Mouse (Mus musculus) intestine, postnatal 0 days (tissue): ENCODE measurements around the gene Reln. TPM values are rescaled to one million over a fixed set of nuclear protein-coding genes. Genes with fewer than 3 reads are reported as not detected.

Experiments
- ATAC-seq: fragments of 200-750 bp; cut with Nextera tagmentation; 2 replicates; pipeline ENCODE4 v1.8.0; 2017; ENCODE audit warnings: mild to moderate bottlenecking, moderate TSS enrichment, moderate library complexity
- H3K27ac ChIP-seq: fragments of 300-500 bp; sonication (generic); 2 replicates; pipeline ENCODE4 v1.5.1; 2014; ENCODE audit warnings: mild to moderate bottlenecking, low read depth, low read length, moderate library complexity
- H3K27me3 ChIP-seq: fragments of 300-500 bp; sonication (generic); replicated peaks from 2 replicates; pipeline ENCODE4 v1.6.1; 2014; ENCODE audit warnings: low read length, mixed read lengths; ENCODE audit not compliant: control insufficient read depth, insufficient read depth
- H3K36me3 ChIP-seq: fragments of 300-500 bp; sonication (generic); 2 replicates; pipeline ENCODE4 v1.6.1; 2014; ENCODE audit warnings: mild to moderate bottlenecking, moderate library complexity; ENCODE audit not compliant: control insufficient read depth, insufficient read depth
- H3K4me1 ChIP-seq: fragments of 300-500 bp; sonication (generic); replicated peaks from 2 replicates; pipeline ENCODE4 v1.6.1; 2014; ENCODE audit warnings: antibody characterized with exemption, low read length, mixed read lengths; ENCODE audit not compliant: control insufficient read depth, insufficient read depth
- H3K4me2 ChIP-seq: fragments of 300-500 bp; sonication (generic); replicated peaks from 2 replicates; pipeline ENCODE4 v1.6.1; 2014; ENCODE audit warnings: low read depth, mild to moderate bottlenecking, moderate library complexity
- H3K4me3 ChIP-seq: fragments of 300-500 bp; sonication (generic); 2 replicates; pipeline ENCODE4 v1.5.1; 2014; ENCODE audit warnings: low read depth, low read length
- H3K9ac ChIP-seq: fragments of 300-500 bp; sonication (generic); 2 replicates; pipeline ENCODE4 v1.6.1; 2014; ENCODE audit warnings: mild to moderate bottlenecking, low read depth, low read length
- H3K9me3 ChIP-seq: fragments of 300-500 bp; sonication (generic); 2 replicates; pipeline ENCODE4 v1.6.1; 2016; ENCODE audit warnings: mixed run types; ENCODE audit not compliant: control insufficient read depth
- CTCF ChIP-seq: sonication (generic); IDR thresholded peaks from 2 replicates; pipeline ENCODE4 v1.5.1; 2016; ENCODE audit warnings: low read depth, mild to moderate bottlenecking, control low read depth, antibody characterized with exemption, moderate library complexity
- WGBS: fragments of 180-500 bp; shearing (Covaris S2); extraction: QIAGEN DNeasy Blood & Tissue Kit; methylation state at CpG from one replicate; pipeline ENCODE4 v1.1.7; 2014; 5-methylcytosine and 5-hydroxymethylcytosine counted together
- polyA plus RNA-seq: library from polyadenylated mRNA; unstranded; fragments of >200 nt; fragmentation: Nextera tagmentation; extraction: Ambion mirVana; gene quantifications from 2 replicates; pipeline ENCODE4 v1.2.1, GENCODE M21; 2015

Gene Reln
- polyA plus RNA-seq, 1 experiment from 2014 or later: 5.3 TPM

DNA sequence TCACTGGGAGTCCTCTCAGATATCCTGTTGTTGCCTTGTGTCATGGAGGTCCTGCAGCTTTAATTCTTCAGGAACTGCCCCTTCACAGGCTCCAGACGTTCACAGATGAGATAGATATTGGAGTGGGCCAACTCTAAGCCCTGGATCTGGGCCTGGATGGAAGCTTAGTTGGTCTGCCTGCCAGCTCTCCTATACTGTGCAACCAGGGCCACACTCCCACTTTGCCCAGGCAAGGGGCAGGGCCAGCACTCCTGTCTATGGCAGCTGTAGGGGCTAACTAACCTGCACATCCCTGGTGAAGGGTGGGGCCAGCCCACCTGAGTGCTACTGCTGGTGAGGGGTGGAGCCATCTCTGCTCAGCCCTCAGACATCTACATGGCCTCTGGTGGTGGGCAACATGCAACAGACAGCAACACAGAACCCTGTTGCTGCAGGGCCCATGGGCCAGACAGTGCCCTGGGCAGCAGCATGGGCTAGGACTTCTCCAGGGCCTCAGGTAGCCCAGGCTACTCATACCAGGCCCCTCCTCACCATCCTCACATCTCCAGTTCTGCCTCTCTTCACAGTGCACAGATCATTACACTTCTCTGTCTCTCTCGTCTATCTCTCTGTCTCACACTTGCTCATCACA, 63.9 kb downstream of the Reln start:
- no peaks in the 10 kb centered on the region for H3K4me1 ChIP-seq
- 60% methylated on average over 2 of the region's 2 CpGs for WGBS
- no peak for ATAC-seq
- H3K4me3 ChIP-seq: no peak overlapping the region
- H3K9ac ChIP-seq: no peak overlapping the region
- no peak for TF ChIP-seq CTCF
- no peak overlapping the region for H3K27ac ChIP-seq
- no peak overlapping the region for H3K4me2 ChIP-seq
- H3K9me3 ChIP-seq: no peaks in the 10 kb centered on the region
- H3K36me3 ChIP-seq: no peaks in the 10 kb centered on the region
- no peaks in the 10 kb centered on the region for H3K27me3 ChIP-seq

DNA sequence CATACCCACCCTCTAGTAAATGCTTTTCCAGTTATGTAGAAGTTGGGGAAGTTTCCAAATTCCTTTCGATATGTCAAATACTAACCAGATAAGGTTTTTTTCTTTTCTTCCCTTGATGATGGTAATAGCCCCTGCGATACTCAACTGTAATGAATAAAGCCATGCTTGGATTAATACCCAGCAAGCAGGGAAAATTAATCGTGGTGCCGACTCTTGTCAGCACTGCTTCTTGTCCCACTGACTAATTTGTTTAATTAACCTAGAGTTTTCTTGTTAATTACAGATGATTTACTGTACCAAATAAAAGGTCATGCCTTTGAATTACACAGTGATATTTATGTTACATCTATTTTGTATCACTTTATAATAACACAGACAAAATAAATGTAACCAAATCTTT, 65.3 kb downstream of the Reln start:
- ATAC-seq: no peak
- H3K9me3 ChIP-seq: no peaks in the 10 kb centered on the region
- WGBS: 88% methylated on average over 4 of the region's 4 CpGs
- H3K27me3 ChIP-seq: no peaks in the 10 kb centered on the region
- no peaks in the 10 kb centered on the region for H3K36me3 ChIP-seq
- no peak for TF ChIP-seq CTCF
- no peak overlapping the region for H3K27ac ChIP-seq
- no peak overlapping the region for H3K9ac ChIP-seq
- H3K4me3 ChIP-seq: no peak overlapping the region
- no peak overlapping the region for H3K4me2 ChIP-seq
- no peaks in the 10 kb centered on the region for H3K4me1 ChIP-seq

DNA sequence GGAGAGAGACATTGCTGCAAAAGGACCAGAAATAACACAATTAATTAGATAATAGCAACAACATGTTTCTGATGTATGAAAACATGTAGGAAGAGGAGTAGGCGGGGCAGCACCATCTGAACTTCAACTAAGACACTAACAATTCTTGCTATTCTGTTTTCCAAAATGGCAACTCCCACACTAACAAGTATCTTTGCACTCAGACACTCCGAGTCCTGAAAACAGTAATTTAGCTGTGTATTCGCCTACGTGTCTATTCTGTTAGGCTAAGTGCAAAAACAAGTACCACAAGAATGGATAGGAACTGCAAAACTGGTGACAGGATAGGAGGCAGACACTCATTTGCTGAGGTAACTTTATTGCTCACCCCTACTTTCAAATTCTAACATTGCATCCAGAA, 70.4 kb downstream of the Reln start:
- Histone ChIP-seq H3K9me3 (no peaks in the 10 kb centered on the region), H3K4me2 (no peak overlapping the region), H3K36me3 (no peaks in the 10 kb centered on the region), H3K4me3 (no peak overlapping the region), H3K4me1 (no peaks in the 10 kb centered on the region), H3K27me3 (no peaks in the 10 kb centered on the region), H3K27ac (no peak overlapping the region), H3K9ac (no peak overlapping the region)
- ATAC-seq: no peak
- 89% methylated on average over 4 of the region's 4 CpGs for WGBS
- no peak for TF ChIP-seq CTCF

GRCm38 (mm10) chr5:22266489-22267301, 77.8 kb downstream of the Reln start:
- Histone ChIP-seq H3K27me3 (no peaks in the 10 kb centered on the region), H3K4me1 (no peaks in the 10 kb centered on the region), H3K36me3 (no peaks in the 10 kb centered on the region), H3K4me3 (no peak overlapping the region), H3K9me3 (no peaks in the 10 kb centered on the region), H3K4me2 (no peak overlapping the region), H3K27ac (no peak overlapping the region), H3K9ac (no peak overlapping the region)
- no peak for TF ChIP-seq CTCF
- ATAC-seq: no peak
- WGBS: 74% methylated on average over 6 of the region's 6 CpGs

- H3K9me3 ChIP-seq: no peaks in the 10 kb centered on the region
- no peak overlapping the region for H3K4me3 ChIP-seq
- no peak for ATAC-seq
- H3K4me2 ChIP-seq: no peak overlapping the region
- no peak overlapping the region for H3K9ac ChIP-seq
- no peak overlapping the region for H3K27ac ChIP-seq
- no peaks in the 10 kb centered on the region for H3K4me1 ChIP-seq
- no peak for TF ChIP-seq CTCF
- no peaks in the 10 kb centered on the region for H3K27me3 ChIP-seq
- H3K36me3 ChIP-seq: no peaks in the 10 kb centered on the region
- WGBS: 81% methylated on average over 3 of the region's 3 CpGs
Observed at GRCm38 (mm10) chr5:22262351-22262765, 82.1 kb downstream of the Reln start.

DNA sequence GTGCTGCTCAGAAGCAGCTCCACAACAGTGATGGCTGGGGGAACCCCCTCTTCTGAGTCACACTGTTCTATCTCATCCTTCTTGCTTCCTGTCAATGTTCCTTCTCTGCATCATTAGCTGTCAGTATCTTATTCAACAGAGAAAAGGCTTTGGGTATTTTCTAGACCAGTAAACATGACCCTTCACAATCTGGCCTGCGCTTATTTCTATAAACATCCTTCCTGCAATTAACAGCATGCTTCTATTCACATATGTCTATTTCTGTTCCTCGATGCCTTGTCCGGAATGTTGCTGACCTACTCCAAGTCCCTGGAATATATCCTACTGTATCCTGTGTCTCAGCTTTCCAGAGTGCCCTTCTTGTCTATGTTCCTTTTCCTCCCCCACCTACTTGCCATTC, 89.2 kb downstream of the Reln start:
- 86% methylated on average over 3 of the region's 3 CpGs for WGBS

More for the DNA sequence above, 89.2 kb downstream of the Reln start:
- Histone ChIP-seq H3K9ac (no peak overlapping the region), H3K27me3 (no peaks in the 10 kb centered on the region), H3K9me3 (no peaks in the 10 kb centered on the region), H3K4me1 (no peaks in the 10 kb centered on the region), H3K4me2 (no peak overlapping the region), H3K27ac (no peak overlapping the region), H3K36me3 (no peaks in the 10 kb centered on the region), H3K4me3 (no peak overlapping the region)
- no peak for ATAC-seq
- no peak for TF ChIP-seq CTCF
